ENCODE assay signal across 10 mouse cellular contexts in the genomic region with DNA sequence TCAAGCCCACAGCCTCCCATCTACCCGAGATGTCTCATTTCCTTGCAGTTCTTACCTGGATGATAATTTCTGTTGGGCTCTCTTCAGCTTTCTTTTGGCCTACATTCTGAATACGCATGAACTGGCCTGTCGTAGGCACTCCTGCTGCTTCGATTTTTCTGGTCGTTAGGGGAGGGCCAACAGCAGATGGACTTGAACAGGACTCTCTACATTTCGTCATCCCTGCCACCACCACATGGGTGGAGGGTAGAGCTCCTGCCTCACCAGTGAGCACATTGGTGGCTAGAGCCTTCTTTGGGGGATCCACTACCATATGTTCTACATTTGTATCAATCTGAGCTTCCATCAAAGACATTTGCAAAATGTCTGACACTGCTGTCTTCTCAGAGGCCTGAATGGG.
"Had no signal": no experiment of that assay in that cellular context is flagged by ENCODE, and none has a peak within 500 bp of the region (broad histone marks: within the 10 kb centered on the region; RNA-seq: fewer than 3 reads in every experiment).

No protein-coding gene starts in this region.

- DNase-seq: kidney, postnatal 25 days; layer of hippocampus, adult 9-11 months; layer of hippocampus, postnatal 36 days; lung, adult 18-20 months; thymus, postnatal 14 days had no signal

- H3K4me1 ChIP-seq: limb, embryonic 12.5 days; midbrain, embryonic 12.5 days had no signal

- H3K27ac ChIP-seq: limb, embryonic 12.5 days; liver, embryonic 14.5 days; midbrain, embryonic 12.5 days; stomach, postnatal 0 days had no signal

- H3K4me2 ChIP-seq: limb, embryonic 12.5 days; midbrain, embryonic 12.5 days had no signal

- ATAC-seq: midbrain, embryonic 16.5 days had no signal

- H3K4me3 ChIP-seq: limb, embryonic 12.5 days; midbrain, embryonic 12.5 days had no signal

- H3K27me3 ChIP-seq: limb, embryonic 12.5 days; midbrain, embryonic 12.5 days had no signal

- H3K9ac ChIP-seq: limb, embryonic 12.5 days; liver, embryonic 14.5 days; midbrain, embryonic 12.5 days had no signal

- H3K9me3 ChIP-seq: limb, embryonic 12.5 days; midbrain, embryonic 12.5 days had no signal
